Mouse (Mus musculus) heart, embryonic 14.5 days (tissue): ENCODE results near the gene Klf15. TPM values are rescaled to one million over a fixed set of nuclear protein-coding genes. Genes with fewer than 3 reads are reported as not detected.

Source experiments
- ATAC-seq: fragments of 200-750 bp; cut with Nextera tagmentation; 2 replicates; pipeline ENCODE4 v1.8.0; 2017; ENCODE audit warnings: low read depth, moderate TSS enrichment; ENCODE audit not compliant: insufficient number of reproducible peaks, insufficient read depth, low FRiP score
- H3K27ac ChIP-seq, 2 experiments: fragments of 200-500 bp in 1 of 2; fragments of 300-500 bp in 1 of 2; sonication (generic) in 1 of 2; replicated peaks in 1 of 2; 2 replicates each; pipeline ENCODE4 v1.5.1; 2012 to 2014; ENCODE audit warnings: low read depth in 2 of 2, low read length in 2 of 2, control low read depth in 1 of 2, mild to moderate bottlenecking in 1 of 2, mixed read lengths in 1 of 2; ENCODE audit not compliant: control insufficient read depth in 1 of 2, insufficient read depth in 1 of 2
- H3K27me3 ChIP-seq: fragments of 300-500 bp; sonication (generic); 2 replicates; pipeline ENCODE4 v1.6.1; 2014; ENCODE audit warnings: mild to moderate bottlenecking, low read length, control low read depth; ENCODE audit not compliant: control insufficient read depth, insufficient read depth
- H3K36me3 ChIP-seq: fragments of 300-500 bp; sonication (generic); 2 replicates; pipeline ENCODE4 v1.6.1; 2014; ENCODE audit warnings: mild to moderate bottlenecking, control low read depth, low read length, mixed read lengths; ENCODE audit not compliant: control insufficient read depth, insufficient read depth
- H3K4me1 ChIP-seq, 2 experiments: fragments of 200-500 bp in 1 of 2; fragments of 300-500 bp in 1 of 2; sonication (generic) in 1 of 2; 2 replicates each; pipeline ENCODE4 v1.6.1; 2012 to 2014; ENCODE audit warnings: low read length in 2 of 2, control low read depth in 1 of 2, mixed read lengths in 1 of 2; ENCODE audit not compliant: control insufficient read depth in 2 of 2, insufficient read depth in 2 of 2
- H3K4me2 ChIP-seq: fragments of 300-500 bp; sonication (generic); 2 replicates; pipeline ENCODE4 v1.6.1; 2014; ENCODE audit warnings: mild to moderate bottlenecking, low read length
- H3K4me3 ChIP-seq, 2 experiments: fragments of 200-500 bp in 1 of 2; fragments of 300-500 bp in 1 of 2; sonication (generic) in 1 of 2; 2 replicates each; pipeline ENCODE4 v1.5.1; 2012 to 2014; ENCODE audit warnings: low read length in 2 of 2, mild to moderate bottlenecking in 2 of 2, control low read depth in 1 of 2, low read depth in 1 of 2, moderate library complexity in 1 of 2; ENCODE audit not compliant: control insufficient read depth in 1 of 2, insufficient read depth in 1 of 2
- H3K9ac ChIP-seq: fragments of 300-500 bp; sonication (generic); 2 replicates; pipeline ENCODE4 v1.6.1; 2014; ENCODE audit warnings: mild to moderate bottlenecking, low read length
- H3K9me3 ChIP-seq: fragments of 300-500 bp; sonication (generic); 2 replicates; pipeline ENCODE4 v1.6.1; 2016; ENCODE audit warnings: low read length, control low read depth; ENCODE audit not compliant: control insufficient read depth
- WGBS: fragments of 180-500 bp; shearing (Covaris S2); extraction: QIAGEN DNeasy Blood & Tissue Kit; methylation state at CpG from one replicate; pipeline ENCODE4 v1.1.7; 2014; 5-methylcytosine and 5-hydroxymethylcytosine counted together
- polyA plus RNA-seq: library from polyadenylated mRNA; unstranded; fragments of >200 nt; fragmentation: Nextera tagmentation; extraction: Ambion mirVana; gene quantifications from 2 replicates; pipeline ENCODE4 v1.2.1, GENCODE M21; 2014

The Klf15 gene
- 13.1 and 14.9 TPM in 2 replicates for polyA plus RNA-seq

DNA sequence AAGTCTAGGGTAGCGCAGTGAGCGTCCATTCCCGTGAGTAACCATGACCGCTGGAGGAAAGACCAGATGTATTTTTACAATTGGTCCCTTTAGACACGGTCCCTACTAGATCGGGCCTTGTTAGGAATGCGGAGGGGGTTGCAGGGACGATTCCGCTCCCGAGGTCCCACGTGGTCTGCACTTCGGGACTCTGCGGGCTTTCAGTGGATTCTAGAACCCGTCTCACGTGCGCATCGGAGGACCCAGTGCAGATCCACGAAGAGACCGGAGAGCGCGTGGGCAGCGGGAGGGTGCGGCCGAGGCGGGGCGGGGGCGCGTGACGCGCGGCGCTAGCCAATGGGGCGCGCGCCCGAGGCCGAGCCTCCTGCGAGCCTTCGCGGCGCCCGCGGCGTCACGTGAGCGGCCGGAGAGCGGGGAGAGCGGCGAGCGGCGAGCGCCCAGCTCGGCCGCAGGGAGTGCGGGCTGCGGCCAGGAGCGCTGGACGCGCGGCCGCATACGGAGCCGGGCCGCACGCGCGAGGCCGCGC lies at the start of gene Klf15:
Gene Klf15 (plus strand): TSS at position 396 of the 526 bp plus-strand sequence.
- peak within 1 kb of the TSS; percentile 72 to 80 for H3K4me3 ChIP-seq
- peaks cover 18% of the 10 kb centered on the region for H3K27me3 ChIP-seq
- H3K4me1 ChIP-seq = peaks cover 10 to 15% of the 10 kb centered on the region in 2 experiments
- peak; percentile 45 for ATAC-seq
- H3K4me2 ChIP-seq = peak within 1 kb of the TSS; percentile 99
- H3K27ac ChIP-seq = peak within 1 kb of the TSS; percentile 61 to 85
- peaks cover 11% of the 10 kb centered on the region for H3K36me3 ChIP-seq
- peak within 1 kb of the TSS; percentile 83 for H3K9ac ChIP-seq
- under 1% methylated on average over 70 of the region's 70 CpGs for WGBS
- H3K9me3 ChIP-seq = no peaks in the 10 kb centered on the region

DNA sequence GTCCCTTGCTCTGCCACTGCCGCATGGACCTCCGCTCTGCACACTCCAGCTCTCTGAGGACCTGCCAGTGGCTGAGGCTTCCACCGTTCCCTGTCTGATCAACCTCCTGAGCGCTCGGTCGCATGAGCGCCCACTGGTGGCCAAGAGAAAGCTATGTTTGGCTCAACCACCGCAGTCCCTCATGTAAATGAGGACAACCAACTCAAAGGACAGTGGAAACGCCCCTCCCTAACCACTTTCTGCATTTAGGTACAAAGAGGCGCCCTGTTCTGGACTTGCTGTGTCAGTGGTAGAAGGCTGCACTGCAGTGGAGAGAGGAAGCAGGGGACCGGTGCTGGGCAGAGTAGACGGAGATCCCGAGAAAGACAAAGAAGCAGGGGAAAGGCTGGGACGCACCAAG lies 39.8 kb upstream of the Klf15 start:
- Histone ChIP-seq H3K4me2 (peak overlapping the region; percentile 65), H3K9me3 (no peaks in the 10 kb centered on the region), H3K9ac (peak overlapping the region; percentile 31; the same call in 1 of the 2 replicates), H3K4me1 (peaks cover 0 to 2% of the 10 kb centered on the region in 2 experiments; a peak in 1 of 4 replicates), H3K4me3 (peak overlapping the region; percentile 24 to 31; a peak in 3 of 4 replicates), H3K36me3 (no peaks in the 10 kb centered on the region), H3K27ac (no peak overlapping the region), H3K27me3 (peaks cover 9% of the 10 kb centered on the region)
- ATAC-seq = peak; percentile 60; the same call in 1 of the 2 replicates
- 4% methylated on average over 14 of the region's 14 CpGs for WGBS

DNA sequence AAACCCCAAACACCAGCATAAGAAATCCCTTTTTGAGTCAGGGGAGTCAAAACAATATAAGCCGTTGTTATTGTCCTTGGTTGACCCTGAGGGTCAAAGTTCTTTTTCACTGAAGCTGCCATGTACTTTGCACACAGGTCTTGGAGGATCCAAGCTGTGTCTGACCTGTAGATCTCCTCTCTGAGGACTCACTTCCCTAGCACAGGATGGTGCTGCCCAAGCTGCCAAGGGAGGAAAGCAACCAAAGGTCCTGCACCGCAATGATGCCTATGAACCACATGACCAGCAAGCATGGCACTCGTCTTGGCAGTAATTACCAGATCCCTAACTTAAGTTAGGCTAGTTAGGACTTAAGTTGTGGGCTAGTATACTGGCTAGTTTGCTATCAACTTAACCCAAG lies 37.0 kb upstream of the Klf15 start:
- Histone ChIP-seq H3K4me3 (no peak overlapping the region), H3K9me3 (no peaks in the 10 kb centered on the region), H3K36me3 (no peaks in the 10 kb centered on the region), H3K9ac (no peak overlapping the region), H3K27me3 (peaks cover 13% of the 10 kb centered on the region), H3K4me1 (peaks cover 5 to 12% of the 10 kb centered on the region in 2 experiments; a peak in 3 of 4 replicates), H3K4me2 (no peak overlapping the region), H3K27ac (no peak overlapping the region)
- ATAC-seq = no peak
- 80% methylated on average over 3 of the region's 3 CpGs for WGBS

DNA sequence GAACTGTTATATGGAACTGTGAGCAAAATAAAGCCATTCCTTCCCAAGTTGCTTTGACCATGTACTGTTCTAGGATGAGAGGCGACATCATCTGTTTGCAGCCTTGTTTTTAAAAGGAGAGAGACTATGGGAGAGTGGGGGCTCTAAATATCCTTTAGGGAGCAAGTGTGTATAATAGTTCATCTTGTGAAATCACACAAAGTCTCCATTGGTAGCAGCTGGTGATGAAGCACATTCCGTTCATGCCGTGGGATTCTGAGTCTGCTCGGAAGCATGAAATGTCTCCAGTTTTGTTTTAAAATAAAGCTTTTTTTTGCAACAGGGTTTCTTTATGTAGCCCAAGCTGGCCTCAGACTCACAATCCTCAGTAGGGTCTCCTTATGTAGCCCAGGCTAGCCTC lies 36.4 kb upstream of the Klf15 start:
- Histone ChIP-seq H3K4me2 (no peak overlapping the region), H3K9me3 (no peaks in the 10 kb centered on the region), H3K27me3 (peaks cover 13% of the 10 kb centered on the region), H3K27ac (no peak overlapping the region), H3K9ac (no peak overlapping the region), H3K36me3 (no peaks in the 10 kb centered on the region), H3K4me1 (peaks cover 5 to 12% of the 10 kb centered on the region in 2 experiments; a peak in 3 of 4 replicates), H3K4me3 (no peak overlapping the region)
- ATAC-seq = no peak
- 73% methylated on average over 4 of the region's 4 CpGs for WGBS

DNA sequence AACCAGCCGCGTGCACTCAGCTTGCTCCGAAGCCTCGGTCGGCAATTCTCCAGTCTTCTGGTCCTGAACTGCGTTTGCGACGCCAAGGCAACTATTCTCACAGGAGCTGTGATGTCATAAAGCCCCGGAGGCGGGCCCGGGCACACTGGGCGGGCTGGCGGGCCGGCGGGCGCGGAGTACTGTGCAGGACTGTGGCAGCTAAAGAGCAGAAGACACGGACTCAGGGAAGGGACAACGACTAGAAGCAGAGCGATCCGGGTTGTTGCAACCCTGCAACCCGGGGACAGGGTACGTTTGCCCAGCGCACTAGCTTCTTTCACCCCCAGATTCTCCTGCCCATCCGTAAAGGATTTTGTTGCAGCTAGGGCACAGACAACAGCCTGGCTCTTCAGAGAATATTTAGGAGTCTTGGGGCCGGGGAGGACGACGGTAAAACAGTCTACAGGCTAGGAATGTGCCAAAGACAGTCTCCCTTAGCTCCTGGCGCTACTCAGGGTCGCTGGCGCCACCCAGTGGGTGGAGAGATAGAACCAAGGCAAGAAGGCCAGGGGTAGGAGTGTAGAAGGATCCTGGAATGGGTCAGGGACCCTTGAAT lies 33.9 kb upstream of the Klf15 start, which contains the start of gene Cfap100:
Gene Cfap100 (minus strand): TSS at position 418 of the 595 bp plus-strand sequence.
- Histone ChIP-seq H3K27me3 (peaks cover 13% of the 10 kb centered on the region), H3K4me3 (peak within 1 kb of the TSS; percentile 45 to 49), H3K4me2 (peak within 1 kb of the TSS; percentile 85), H3K27ac (no peak within 1 kb of the TSS), H3K4me1 (peaks cover 5 to 10% of the 10 kb centered on the region in 2 experiments; a peak in 3 of 4 replicates), H3K9ac (peak within 1 kb of the TSS; percentile 66), H3K9me3 (no peaks in the 10 kb centered on the region), H3K36me3 (no peaks in the 10 kb centered on the region)
- ATAC-seq = peak; percentile 73; the same call in 1 of the 2 replicates
- WGBS = under 1% methylated on average over 31 of the region's 31 CpGs

DNA sequence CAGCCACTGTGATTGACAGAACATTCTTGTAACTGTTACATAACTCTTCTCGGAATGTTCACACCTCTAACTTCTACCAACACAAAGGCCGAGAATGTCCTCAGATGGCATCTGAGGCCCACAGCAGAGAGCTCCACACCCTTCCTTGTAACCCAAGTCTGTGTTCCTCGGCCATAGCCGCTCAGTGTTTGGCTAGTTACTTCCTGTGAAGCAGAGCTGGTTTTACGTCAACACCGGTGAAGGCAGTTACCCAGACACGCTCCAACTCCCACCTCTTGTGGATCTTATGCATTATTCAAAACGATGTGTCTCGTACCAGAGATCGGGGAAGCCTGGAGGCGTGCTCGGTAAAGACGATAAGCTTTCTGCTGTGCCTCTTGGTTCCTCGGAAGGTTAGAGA lies 32.5 kb upstream of the Klf15 start:
- no peak overlapping the region for H3K4me3 ChIP-seq
- H3K4me1 ChIP-seq = peaks cover 5 to 10% of the 10 kb centered on the region in 2 experiments; a peak in 3 of 4 replicates
- no peak overlapping the region for H3K9ac ChIP-seq
- H3K36me3 ChIP-seq = no peaks in the 10 kb centered on the region
- peaks cover 13% of the 10 kb centered on the region for H3K27me3 ChIP-seq
- no peak overlapping the region for H3K4me2 ChIP-seq
- ATAC-seq = no peak
- H3K9me3 ChIP-seq = no peaks in the 10 kb centered on the region
- no peak overlapping the region for H3K27ac ChIP-seq
- 74% methylated on average over 14 of the region's 14 CpGs for WGBS

DNA sequence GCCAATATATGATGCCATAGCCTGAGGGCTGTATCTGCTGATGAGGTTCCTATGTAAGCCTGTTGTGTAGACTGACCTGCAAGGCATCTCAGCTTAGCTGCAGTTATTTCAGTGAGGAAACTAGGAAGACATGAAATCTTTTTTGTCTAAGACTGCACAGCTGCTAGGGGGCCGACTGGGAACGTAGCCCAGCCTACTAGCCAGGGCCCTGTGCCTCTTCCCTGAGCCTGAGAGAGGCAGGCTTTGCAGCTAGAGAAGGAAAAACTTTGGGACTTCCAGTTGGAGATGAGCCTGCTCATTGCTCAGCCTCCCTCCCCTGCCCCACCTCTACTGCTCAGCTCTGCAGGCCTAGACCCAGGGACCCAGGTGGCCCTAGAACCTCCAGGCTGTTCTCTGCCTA lies 30.9 kb upstream of the Klf15 start:
- Histone ChIP-seq H3K4me3 (no peak overlapping the region), H3K4me1 (peaks cover 5 to 10% of the 10 kb centered on the region in 2 experiments; a peak in 3 of 4 replicates), H3K4me2 (no peak overlapping the region), H3K27me3 (peaks cover 13% of the 10 kb centered on the region), H3K9me3 (no peaks in the 10 kb centered on the region), H3K36me3 (no peaks in the 10 kb centered on the region), H3K27ac (no peak overlapping the region), H3K9ac (no peak overlapping the region)
- ATAC-seq = no peak
- WGBS = 46% methylated on average over 2 of the region's 2 CpGs
